Mouse (Mus musculus) megakaryocyte progenitor cell, adult 5-6 weeks (primary cell): ENCODE results near the gene Hs2st1. TPM values are rescaled to one million over a fixed set of nuclear protein-coding genes. Genes with fewer than 3 reads are reported as not detected.
A peak's percentile ranks its signal among the peaks of the same experiment; 100 is the strongest.

Source experiments
- ATAC-seq: replicated peaks from 2 replicates; pipeline ENCODE4 v1.8.0; 2016; ENCODE audit warnings: mild to moderate bottlenecking, moderate TSS enrichment, inconsistent platforms; ENCODE audit not compliant: poor library complexity
- total RNA-seq, 2 experiments: library from RNA; stranded (forward) in 1 of 2; stranded (reverse) in 1 of 2; fragments of 157-497, 149-512 nt in 1 of 2; fragments of 200-1000 nt in 1 of 2; gene quantifications; 2 replicates each; pipeline versions ENCODE4 v1.2.3 to v1.2.4; 2015 to 2017

Hs2st1 gene
- total RNA-seq, 2 experiments from 2014 or later, result 11.8 to 15.7 TPM

DNA sequence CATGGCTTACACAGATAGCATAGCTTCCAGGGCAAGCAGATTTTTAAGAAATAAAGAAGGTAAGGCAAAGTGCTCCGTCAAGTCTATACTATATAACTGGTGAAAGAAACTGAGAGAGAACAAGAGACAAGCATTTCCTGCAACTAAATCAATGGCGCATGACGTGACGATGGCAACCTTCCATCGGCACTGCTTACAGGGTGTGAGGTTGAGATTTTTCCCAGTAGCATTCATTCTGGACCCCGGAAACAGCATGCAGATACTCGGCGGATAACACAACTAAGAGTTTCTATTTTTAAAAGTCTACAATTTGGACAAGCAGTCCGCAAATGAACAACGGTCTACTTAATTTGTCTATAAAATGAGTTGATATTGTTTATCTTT is 55.9 kb downstream of the Hs2st1 start:
- no peak for ATAC-seq

DNA sequence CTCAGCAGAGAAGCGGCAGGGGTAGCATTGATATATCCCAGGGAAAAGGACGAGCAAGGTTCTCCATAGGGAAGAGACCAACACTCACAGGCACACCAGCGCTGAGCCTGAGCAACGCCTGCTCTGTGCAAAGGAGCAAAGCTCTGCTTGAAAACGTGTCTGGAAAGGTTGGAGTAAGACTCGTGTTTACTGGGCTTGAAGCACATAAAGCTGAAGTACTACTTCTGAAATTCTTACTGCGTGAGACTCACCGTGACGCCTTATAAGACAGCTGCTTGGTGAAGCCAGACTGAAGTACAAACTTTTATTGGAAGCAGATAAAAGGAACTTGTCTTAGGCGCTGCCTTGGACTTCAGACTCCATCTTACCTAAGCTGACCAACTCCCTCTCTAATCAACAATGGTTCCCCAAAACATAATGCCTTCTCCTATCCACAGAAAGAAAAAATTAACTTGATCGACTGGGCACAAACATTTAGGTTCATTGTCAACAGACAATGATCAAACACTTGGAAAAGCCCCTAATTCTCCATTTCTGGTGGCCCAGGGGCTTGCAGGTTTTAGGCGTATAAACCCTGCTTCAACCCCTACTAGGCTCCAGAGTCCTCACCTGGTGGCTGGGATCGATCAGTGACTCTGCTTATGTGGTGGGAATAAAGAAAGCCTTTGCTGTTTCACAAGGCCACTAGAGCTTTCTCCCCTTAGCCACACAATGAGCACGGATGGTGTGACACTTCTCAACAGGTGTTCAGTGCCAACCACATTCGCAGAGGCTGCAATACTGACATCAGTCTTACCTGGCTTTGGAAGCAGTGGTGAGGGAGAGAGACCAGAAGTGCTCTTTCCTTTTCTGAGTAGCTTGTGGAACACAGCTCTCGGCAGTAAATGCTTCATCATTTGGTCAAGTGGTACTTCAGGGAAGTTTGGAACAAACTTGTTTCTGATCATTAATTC is 56.5 kb downstream of the Hs2st1 start:
- no peak for ATAC-seq

DNA sequence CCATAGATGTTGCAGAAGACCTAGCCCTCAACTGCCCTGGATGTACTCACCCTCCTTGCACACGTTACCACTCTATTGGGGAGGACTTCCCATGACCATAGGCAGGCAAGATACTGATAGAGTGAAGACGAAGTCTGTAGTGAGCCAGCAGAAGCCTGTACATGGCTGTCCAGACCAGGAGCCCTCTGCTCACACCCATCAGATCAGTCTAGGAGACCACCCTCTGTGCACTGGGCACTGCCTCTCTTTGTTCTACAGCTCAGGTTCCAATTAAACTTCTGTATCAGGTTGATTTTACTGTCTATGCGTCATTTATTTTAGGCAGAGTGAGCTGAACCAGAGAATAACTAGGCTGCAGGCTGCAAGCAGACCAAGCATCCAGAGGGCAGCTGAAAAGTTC is 59.3 kb downstream of the Hs2st1 start:
- no peak for ATAC-seq

GRCm38 (mm10) chr3:144508342-144508741 is 61.6 kb downstream of the Hs2st1 start:
- ATAC-seq, result no peak

DNA sequence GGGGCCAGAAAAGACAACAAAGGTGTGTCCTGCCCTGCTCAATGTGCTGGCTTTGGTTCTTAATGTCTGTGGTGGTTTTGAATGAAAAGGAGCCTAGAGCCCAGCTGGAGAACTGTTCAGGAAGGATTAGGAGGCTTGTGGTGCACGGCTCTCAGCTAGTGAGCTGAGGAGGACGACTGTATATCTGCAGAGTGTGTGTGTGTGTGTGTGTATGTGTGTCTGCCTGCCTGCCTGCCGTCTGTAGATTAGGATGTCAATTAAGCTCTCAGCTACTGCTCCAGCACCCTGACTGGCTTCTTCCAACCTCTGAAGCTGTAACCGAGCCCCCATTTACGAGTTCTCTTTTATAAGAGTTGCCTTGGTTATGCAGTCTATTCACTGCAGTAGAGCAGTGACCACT is 62.1 kb downstream of the Hs2st1 start:
- ATAC-seq, result peak; percentile 64

DNA sequence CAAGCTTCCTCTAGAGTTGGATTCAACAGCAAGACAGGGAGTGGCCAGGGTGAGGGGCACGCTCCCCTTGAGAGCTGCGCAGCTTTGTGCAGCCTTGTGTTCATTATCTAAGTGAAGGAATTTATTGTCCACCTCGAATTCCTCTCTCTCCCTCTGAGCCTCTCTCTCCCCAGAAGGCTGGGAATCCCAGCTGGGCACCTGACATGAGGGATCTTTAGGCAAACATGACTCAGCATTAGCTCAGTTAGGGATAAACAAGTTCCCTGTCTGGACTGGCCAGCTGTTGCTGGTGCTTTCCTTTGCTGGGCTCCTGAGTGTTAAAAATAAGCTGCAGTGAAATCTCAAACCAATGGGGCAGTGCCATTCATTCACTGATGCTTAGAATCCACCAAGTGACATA is 63.8 kb downstream of the Hs2st1 start:
- ATAC-seq, result no peak

DNA sequence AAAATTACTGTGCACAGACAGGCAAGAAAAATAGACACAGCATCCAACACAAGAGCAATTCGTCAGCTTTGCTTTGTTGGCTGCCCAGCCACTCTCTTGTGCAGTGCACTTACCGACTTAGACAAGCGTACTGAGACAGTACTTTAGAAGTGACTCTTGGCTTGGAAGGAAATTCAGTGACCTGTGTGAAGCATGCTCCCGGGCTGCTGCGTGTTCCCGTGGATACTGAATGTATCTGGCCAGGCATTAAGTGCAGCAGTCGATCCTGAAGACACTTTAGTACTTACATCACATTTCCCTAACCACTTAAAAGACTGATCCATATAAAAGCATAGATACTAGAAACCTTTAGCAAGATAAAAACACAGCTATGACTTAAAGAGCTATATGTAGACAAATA is 68.1 kb downstream of the Hs2st1 start:
- ATAC-seq, result no peak

GRCm38 (mm10) chr3:144496762-144497161 is 73.2 kb downstream of the Hs2st1 start:
- peak; percentile 72 for ATAC-seq

GRCm38 (mm10) chr3:144494838-144495237 is 75.1 kb downstream of the Hs2st1 start:
- ATAC-seq, result no peak

- ATAC-seq, result peak; percentile 29; the same call in 1 of the 2 replicates
These were observed 81.2 kb downstream of the Hs2st1 start for GRCm38 (mm10) chr3:144488787-144489186.

- ATAC-seq, result no peak
These were observed 89.4 kb downstream of the Hs2st1 start for GRCm38 (mm10) chr3:144480595-144480994.

DNA sequence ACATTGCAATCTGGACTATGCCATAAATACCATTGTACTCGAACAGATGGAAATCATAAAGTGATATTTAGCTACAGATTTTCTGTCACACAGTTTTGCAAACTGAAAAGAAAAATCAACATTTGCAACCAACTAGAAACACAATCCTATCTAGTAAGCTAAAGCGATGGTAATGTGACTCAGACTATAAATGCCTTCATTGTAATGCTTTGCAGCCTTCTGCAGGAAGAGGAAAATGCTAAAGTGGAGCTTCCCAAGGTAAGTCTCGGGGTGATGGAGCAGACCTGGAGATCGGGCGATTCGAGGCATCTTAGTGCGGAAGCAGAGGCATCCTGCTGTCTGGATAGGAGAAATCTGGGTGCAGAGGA is 91.6 kb downstream of the Hs2st1 start:
- no peak for ATAC-seq

DNA sequence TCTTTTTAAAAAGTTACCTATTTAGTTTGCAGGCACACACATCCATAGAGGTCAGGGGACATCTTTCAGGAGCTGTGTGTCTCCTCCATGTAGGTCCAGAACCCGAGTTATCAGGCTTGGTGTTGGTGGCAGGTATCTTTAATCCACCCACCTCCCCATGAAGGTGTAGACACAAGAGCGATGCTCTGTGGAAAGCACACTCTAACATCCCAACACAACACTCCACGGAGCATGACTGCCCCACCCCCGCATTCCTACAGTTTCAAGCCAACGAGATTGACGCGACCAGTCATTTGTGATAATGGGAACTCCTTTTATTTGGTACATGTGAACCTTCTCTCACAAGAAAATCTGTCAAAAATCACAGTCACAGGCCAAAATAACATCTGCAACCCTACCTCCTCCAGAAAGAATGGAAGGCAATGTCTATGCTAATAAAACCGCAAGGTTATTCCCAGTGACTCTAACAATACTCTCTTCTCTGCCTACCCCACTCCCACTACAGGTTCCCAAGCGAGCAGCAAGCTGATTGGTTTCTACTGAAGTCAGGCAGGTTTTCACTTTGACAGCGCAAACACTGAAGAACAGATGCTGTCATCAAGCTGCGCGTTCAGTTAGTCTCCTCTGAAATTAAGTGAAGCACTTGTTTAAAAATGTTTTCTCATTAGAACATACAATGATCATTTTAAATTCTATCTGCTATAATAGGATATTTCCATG is 92.1 kb downstream of the Hs2st1 start:
- no peak for ATAC-seq

- no peak for ATAC-seq
These were observed 94.1 kb downstream of the Hs2st1 start for GRCm38 (mm10) chr3:144475891-144476290.

GRCm38 (mm10) chr3:144474726-144475125 is 95.3 kb downstream of the Hs2st1 start:
- no peak for ATAC-seq

GRCm38 (mm10) chr3:144471954-144472353 is 98.0 kb downstream of the Hs2st1 start:
- no peak for ATAC-seq

GRCm38 (mm10) chr3:144470901-144471300 is 99.1 kb downstream of the Hs2st1 start:
- no peak for ATAC-seq

- ATAC-seq, result peak; percentile 84
These were observed 102.5 kb downstream of the Hs2st1 start for GRCm38 (mm10) chr3:144467521-144467920.

- ATAC-seq, result peak; percentile 68
These were observed 103.8 kb downstream of the Hs2st1 start for GRCm38 (mm10) chr3:144466108-144466678.

GRCm38 (mm10) chr3:144462679-144463078 is 107.3 kb downstream of the Hs2st1 start:
- no peak for ATAC-seq

DNA sequence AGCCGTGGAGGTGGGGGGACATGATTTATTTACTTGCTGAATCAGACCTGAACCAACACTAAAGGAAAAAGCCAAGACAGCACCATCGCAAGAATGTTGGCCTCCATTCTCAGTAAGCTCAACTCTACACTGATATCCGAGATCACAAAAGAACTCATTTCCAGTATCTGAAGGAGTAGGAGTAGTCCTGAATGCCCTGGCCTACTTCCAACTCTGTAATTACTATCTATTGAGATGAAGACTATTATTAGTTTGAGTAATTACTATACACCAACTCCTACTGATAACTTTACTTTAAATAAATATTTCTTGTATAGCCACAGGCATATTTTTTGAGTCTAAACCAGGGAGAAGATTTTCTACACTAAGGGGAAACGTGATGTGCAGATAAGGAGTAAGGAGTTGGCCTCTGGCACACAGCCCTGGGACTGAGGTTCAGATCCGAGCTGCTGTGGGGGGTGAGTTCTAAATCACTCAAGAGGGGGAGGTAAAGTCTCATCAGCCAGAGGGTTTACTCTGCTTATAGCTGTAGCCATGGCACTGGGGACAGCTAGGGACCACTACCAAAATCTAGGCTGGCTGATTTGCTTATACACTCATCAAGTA is 109.7 kb downstream of the Hs2st1 start:
- peak; percentile 54; the same call in 1 of the 2 replicates for ATAC-seq
